Mouse (Mus musculus): ENCODE measurements at regions not wholly inside any gene's neighbourhood (a gene's known extent, or its start where the extent isn't known, plus 50 kb on each side); places are given as distances from the start of the nearest gene placed in this dataset.

- DNase-seq: no peak
Observed at GRCm38 (mm10) chr15:94219907-94220306, 245.3 kb downstream of the Adamts20 start.

DNA sequence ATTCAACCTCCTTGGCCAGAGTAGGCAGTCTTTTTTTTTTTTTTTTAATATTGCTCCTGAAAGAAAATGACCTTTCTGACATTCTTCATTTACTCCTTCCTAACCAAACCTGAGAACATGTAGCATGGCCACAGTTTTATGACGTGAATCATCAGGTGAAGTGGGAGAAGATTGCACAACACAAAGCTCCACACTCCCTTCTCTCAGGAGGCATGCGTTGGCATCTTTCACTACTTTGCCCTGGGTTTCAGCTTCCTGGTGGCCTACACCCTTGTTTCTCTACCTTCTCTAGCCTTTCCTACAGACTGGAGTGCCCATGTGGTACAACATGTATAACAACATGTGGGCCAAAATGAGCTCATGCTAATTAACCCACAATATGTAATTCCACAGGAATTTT lies 248.5 kb downstream of the Adamts20 start:
- no peak for DNase-seq

DNA sequence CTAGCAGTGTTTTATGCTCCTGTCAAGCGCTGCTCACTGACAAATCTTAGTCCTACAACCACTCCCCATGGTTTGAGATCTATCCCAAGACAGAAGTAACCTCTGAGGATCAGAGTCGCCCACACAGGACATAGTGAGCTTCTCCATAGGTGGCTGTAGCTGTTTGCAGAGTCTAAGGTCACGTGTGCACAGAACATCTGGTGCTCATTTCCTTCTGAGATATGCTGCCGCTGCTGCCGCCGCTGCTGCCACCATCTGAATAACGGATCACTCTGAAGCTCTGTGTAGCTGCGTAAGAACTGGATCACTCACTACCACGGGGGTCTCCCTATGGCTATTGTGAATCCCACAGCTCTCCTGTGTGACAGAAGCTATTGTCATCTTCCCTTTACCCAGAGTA lies 250.8 kb downstream of the Adamts20 start:
- no peak for DNase-seq

- DNase-seq: no peak
Observed at GRCm38 (mm10) chr15:94213393-94213792, 251.8 kb downstream of the Adamts20 start.

- DNase-seq: no peak
Observed at GRCm38 (mm10) chr15:94208476-94208875, 256.7 kb downstream of the Adamts20 start.

DNA sequence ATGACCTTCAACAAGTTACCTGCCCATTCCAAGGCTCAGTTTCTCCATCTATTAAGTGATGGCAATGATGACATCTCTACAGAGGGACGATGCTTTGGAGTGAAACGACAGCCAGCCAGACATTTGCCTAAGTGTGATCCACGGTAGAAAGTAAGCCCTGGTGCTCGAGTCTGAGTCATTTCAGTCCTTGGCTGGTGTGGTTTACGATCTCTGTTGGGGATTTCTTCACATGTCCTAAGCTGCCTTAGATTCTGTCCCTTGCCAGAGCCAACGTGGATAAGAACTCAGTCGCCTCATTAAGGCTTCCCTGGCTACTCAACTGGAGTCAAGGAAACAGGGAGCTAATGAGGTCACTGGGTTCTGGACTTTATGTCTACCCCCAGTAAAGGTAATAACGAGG lies 258.8 kb downstream of the Adamts20 start:
- DNase-seq: no peak

DNA sequence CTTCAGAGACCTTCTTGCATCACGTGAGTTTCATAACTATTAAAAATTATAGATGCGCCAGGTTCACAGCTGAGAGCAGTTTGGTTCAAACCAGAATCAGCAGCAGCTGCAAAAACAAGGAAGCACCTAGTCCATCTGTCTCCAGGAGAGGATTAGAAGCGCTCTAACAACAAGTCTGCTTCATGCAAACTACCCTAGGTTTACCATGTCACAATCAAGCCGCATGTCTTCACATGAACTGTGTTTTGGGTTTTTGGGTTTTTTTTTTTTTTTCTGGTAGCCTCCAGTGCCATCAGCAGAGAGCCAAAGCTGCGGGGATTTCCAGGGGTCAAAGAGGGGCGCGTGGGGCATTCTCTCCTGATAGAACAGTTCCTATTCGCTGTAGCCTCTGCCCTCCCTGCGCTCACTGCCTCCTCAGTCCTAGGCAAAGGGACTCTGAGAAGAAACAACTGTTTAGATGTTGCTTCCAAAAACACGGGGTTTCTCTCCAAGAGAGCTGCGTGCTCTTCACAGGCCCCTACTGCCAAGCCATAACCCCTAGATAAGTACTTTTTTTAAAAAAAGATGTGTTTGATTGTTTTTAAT lies 259.8 kb downstream of the Adamts20 start:
- no peak for DNase-seq

DNA sequence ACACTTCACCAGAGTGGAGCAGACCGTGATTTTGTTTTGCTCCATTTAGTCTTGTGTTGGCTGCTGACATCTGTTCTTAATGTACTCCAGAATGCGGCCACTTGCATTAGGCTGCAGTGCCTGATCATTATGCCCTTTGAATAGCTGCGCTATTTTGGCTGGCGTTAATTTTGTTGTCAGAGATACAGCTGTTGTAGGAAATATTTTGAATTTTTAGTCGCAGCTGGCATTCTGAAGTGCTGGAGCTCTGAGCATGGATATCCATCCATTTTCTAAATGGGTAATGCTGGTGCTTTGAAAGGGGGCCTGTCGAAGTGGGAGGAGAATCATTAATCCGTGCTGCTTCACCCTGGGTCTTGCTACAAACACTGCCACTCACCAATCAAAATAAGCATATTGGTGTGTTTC lies 275.1 kb downstream of the Adamts20 start:
- DNase-seq: no peak

GRCm38 (mm10) chr15:94187588-94187987 lies 277.6 kb downstream of the Adamts20 start:
- DNase-seq: no peak

GRCm38 (mm10) chr15:94183663-94184375 lies 281.4 kb downstream of the Adamts20 start:
- no peak for DNase-seq

DNA sequence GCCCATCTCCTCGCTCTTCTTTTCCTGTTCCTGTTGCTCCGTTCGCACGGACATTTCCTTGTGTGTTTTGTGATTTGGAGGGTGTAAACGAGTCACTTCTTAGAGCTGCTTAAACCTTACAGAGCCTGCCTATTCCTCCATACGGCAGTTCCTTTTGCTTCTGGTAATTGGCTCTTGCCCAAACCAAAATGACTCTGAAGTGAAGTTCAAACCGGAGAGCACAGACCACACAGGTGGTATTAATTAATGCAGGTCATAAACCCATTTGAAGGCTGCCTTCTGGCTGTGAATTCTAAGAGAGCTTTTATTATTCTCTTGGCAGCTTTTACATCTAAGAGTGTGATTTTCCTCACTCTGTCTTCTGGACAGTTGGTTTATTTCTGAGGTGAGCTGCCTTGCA lies 291.1 kb downstream of the Adamts20 start:
- DNase-seq: no peak

DNA sequence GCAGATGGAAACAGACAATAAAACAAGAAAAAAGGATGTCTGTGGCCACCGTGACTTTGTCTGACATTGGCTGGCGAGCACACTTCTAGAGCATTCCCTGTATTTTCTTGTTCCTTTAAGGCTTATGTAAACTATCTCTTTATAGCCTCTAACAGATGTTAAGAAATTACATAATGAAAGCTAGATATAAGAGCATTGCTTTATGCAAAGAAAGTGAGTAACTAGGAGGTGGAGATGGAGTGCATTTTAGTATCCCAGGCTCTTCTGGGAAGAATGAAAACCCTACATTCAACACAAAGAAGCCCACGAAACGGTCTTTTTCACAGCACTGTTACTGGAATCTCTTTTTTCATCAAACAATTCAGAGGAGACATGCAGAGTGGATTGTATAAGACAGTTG lies 304.4 kb downstream of the Adamts20 start:
- no peak for DNase-seq

- DNase-seq: no peak
Observed at GRCm38 (mm10) chr15:94139534-94139958, 325.7 kb downstream of the Adamts20 start.

- DNase-seq: no peak
Observed at GRCm38 (mm10) chr15:94137159-94137952, 327.9 kb downstream of the Adamts20 start.

- no peak for DNase-seq
Observed at GRCm38 (mm10) chr15:94112801-94113200, 352.4 kb downstream of the Adamts20 start.

DNA sequence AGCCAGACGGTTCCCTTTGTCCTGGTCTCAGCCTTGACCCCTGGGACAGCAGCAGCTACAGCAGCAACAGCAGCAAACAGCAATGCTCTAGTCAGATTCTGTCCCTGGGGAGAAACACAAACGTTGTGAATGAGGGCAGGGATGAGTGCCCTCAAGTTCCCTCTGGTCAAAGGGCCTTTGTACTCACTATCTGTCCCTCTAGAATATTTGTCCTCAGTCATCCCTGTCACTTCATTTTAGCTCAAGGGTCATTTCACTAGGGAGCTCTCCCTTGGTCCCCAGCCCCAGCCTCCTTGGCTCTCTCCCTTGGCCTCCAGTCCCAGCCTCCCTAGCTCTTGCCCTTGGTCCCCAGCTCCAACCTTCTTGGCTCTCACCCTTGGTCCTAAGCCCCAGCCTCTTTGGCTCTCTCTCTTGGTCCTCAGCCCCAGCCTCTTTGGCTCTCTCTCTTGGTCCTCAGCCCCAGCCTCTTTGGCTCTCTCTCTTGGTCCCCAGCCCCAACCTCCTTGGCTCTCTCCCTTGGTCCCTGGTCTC lies 358.0 kb downstream of the Adamts20 start:
- DNase-seq: no peak

GRCm38 (mm10) chr15:94090644-94091043 lies 374.6 kb downstream of the Adamts20 start:
- DNase-seq: no peak

DNA sequence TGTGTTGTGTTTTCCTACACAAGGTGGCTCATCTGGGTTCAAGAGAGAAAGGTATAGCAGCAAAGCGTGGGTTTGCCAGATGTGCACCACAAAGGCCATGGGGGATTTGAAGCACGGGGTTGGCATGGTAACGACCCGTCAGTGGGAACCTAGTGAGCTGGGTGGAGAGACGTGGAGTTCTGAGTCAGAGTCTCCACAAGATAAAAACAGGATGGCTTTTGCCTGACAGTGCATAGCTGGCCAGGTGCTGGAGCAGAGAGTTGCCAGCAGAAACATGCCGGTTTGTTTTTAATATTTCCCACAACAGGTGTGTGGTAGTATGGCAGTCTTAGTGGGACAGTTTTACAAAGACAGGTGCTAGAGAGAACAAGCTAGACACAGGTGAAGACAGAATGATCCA lies 375.4 kb downstream of the Adamts20 start:
- no peak for DNase-seq

GRCm38 (mm10) chr15:94082369-94082768 lies 382.8 kb downstream of the Adamts20 start:
- DNase-seq: no peak

GRCm38 (mm10) chr15:94077056-94077455 lies 388.2 kb downstream of the Adamts20 start:
- DNase-seq: no peak

DNA sequence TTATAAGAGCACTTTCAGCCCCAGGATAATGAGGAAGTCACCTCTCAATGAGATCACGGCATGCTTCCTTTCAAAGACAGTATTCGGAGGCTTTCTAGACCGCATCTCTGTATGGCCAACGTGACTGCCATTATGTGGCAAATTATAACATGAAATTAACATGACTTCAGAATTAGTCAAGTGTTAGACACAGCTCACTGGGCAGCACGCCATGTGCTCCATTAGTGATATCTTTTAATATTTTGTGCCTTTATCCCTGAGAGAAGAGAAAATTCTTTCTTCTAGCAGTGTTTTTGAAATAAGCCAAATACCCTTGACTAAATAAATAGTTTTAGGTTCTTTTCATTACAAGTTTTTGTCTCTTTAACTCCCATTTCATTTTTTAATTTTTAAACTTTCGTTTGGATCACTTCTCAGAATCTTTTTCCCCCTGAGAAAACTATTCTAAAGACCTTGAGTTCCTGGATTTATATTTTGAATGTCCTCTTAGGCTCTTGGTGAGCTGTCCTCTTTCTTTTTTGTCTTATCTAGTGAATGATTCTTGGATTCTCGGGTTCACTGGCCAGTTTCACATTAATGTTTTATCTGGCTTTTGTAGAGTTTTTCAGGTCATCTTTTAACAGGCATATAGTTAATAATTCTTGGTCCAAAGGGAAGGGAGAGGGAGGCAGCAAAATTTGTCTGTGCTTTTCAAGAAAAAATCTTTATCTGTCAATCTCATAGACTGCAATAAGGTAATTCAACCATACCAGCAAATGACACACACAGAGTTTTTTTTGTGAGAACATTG lies 390.9 kb downstream of the Adamts20 start:
- no peak for DNase-seq

DNA sequence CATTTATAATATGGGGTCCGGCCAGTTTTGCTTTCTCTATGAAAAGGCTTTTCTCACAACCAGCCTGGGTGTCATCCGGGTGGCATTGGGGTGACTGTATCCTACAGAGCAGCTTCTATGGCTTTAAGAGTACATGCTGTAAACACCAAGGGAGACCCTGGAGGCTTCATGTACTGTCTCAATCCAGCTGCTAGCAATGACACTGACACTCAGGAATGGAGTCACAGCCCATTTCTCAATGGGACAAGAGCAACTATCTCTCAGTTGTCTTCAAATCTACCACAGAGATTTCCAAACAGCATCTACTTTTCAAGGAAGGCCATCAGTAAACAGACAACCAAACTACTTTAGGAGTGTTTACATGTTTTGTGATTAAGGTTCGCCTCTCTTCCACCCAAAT lies 397.5 kb downstream of the Adamts20 start:
- no peak for DNase-seq

All from cerebellum, adult 11-12 months (tissue).